Mouse (Mus musculus) heart, embryonic 15.5 days (tissue): ENCODE data around the gene Ntsr1. TPM values are rescaled to one million over a fixed set of nuclear protein-coding genes. Genes with fewer than 3 reads are reported as not detected.

Experiments
- ATAC-seq: fragments of 200-750 bp; cut with Nextera tagmentation; replicated peaks from 2 replicates; pipeline ENCODE4 v1.8.0; 2017; ENCODE audit warnings: low read depth, moderate TSS enrichment; ENCODE audit not compliant: insufficient number of reproducible peaks, insufficient read depth, low FRiP score
- H3K27ac ChIP-seq: fragments of 300-500 bp; sonication (generic); 2 replicates; pipeline ENCODE4 v1.5.1; 2015; ENCODE audit warnings: mild to moderate bottlenecking, inconsistent platforms
- H3K27me3 ChIP-seq: fragments of 300-500 bp; sonication (generic); 2 replicates; pipeline ENCODE4 v1.6.1; 2015; ENCODE audit warnings: inconsistent platforms
- H3K36me3 ChIP-seq: fragments of 300-500 bp; sonication (generic); 2 replicates; pipeline ENCODE4 v1.6.1; 2015; ENCODE audit warnings: mild to moderate bottlenecking, inconsistent platforms
- H3K4me1 ChIP-seq: fragments of 300-500 bp; sonication (generic); replicated peaks from 2 replicates; pipeline ENCODE4 v1.6.1; 2015; ENCODE audit warnings: inconsistent platforms
- H3K4me2 ChIP-seq: fragments of 300-500 bp; sonication (generic); 2 replicates; pipeline ENCODE4 v1.6.1; 2015; ENCODE audit warnings: inconsistent platforms, mild to moderate bottlenecking, moderate library complexity
- H3K4me3 ChIP-seq: fragments of 300-500 bp; sonication (generic); 2 replicates; pipeline ENCODE4 v1.5.1; 2015; ENCODE audit warnings: mild to moderate bottlenecking, inconsistent platforms
- H3K9ac ChIP-seq: fragments of 300-500 bp; sonication (generic); 2 replicates; pipeline ENCODE4 v1.6.1; 2015; ENCODE audit warnings: mild to moderate bottlenecking, inconsistent platforms
- H3K9me3 ChIP-seq: fragments of 300-500 bp; sonication (generic); replicated peaks from 2 replicates; pipeline ENCODE4 v1.6.1; 2016; ENCODE audit warnings: inconsistent platforms
- WGBS: fragments of 180-500 bp; shearing (Covaris S2); methylation state at CpG from one replicate; pipeline ENCODE4 v1.1.7; 2015; ENCODE audit warnings: mixed read lengths; 5-methylcytosine and 5-hydroxymethylcytosine counted together
- polyA plus RNA-seq: library from polyadenylated mRNA; unstranded; fragments of >200 nt; fragmentation: Nextera tagmentation; extraction: Ambion mirVana; gene quantifications from 2 replicates; pipeline ENCODE4 v1.2.1, GENCODE M21; 2015

Ntsr1 gene
- polyA plus RNA-seq, 1 experiment from 2014 or later: 1.8 TPM

DNA sequence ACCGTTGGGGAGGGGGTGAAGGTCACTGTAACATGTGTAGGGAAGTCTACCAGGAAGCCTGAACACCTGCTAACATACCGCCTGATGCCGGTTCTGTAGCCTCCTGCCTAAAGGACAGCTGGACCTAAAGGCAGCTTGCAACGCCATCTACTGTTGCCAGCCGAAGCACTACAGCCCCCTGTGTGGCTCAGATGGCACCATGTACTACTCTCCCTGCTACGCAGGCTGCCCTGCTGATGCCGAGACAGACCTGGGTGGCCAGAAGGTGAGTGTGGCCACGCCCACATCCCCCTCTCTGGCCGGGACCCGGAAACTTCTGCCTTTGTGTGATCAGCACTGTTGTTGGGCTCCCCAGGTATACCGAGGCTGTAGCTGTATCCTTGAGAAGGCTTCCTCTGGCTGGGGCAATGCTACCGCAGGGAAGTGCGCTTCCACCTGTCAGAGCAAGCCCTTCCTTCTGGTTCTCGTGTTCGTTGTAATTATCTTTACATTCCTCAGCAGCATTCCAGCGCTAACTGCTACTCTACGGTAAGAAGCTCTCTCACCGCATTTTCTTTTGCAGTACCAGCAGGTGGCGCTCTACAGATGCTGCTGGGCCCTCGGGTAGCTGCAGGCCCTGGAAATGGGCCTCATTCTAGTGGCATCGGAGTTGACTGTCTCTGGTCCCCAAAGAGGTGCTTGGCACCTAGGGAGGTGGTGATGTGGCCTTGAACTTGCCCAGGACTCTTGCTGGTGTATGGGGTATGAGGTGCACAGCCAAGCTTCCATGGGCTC is 27.3 kb upstream of the Ntsr1 start:
- no peak for ATAC-seq
- no peak overlapping the region for H3K9ac ChIP-seq
- no peak overlapping the region for H3K4me2 ChIP-seq
- H3K27ac ChIP-seq: no peak overlapping the region
- H3K9me3 ChIP-seq: no peaks in the 10 kb centered on the region
- H3K4me1 ChIP-seq: peaks cover 11% of the 10 kb centered on the region; the same call in 1 of the 2 replicates
- H3K27me3 ChIP-seq: peaks cover 14% of the 10 kb centered on the region; the same call in 1 of the 2 replicates
- no peaks in the 10 kb centered on the region for H3K36me3 ChIP-seq
- 8% methylated on average over 21 of the region's 21 CpGs for WGBS
- H3K4me3 ChIP-seq: no peak overlapping the region

DNA sequence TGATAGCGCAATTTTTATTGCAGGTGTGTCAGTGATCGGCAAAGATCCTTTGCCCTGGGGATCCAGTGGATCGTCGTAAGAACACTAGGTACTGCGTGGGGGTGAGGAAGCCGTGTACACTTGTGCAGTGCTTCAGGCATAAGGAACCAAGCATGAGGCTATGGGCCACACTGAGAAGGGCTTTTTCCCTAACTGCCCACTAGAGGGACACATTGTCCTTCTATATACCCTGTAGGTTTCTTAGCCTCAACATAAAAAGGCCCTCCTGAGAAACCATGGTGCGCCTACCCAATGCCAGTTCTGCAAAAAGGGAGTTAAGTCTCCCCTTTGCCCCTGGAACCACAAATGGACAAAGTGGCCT is 26.7 kb upstream of the Ntsr1 start:
- no peak overlapping the region for H3K4me3 ChIP-seq
- H3K27ac ChIP-seq: no peak overlapping the region
- H3K9ac ChIP-seq: no peak overlapping the region
- whole genome bisulfite sequencing: 32% methylated on average over 7 of the region's 7 CpGs
- H3K4me2 ChIP-seq: no peak overlapping the region
- H3K27me3 ChIP-seq: peaks cover 14% of the 10 kb centered on the region; the same call in 1 of the 2 replicates
- no peaks in the 10 kb centered on the region for H3K9me3 ChIP-seq
- ATAC-seq: peak; percentile 62
- no peaks in the 10 kb centered on the region for H3K36me3 ChIP-seq
- peaks cover 11% of the 10 kb centered on the region; the same call in 1 of the 2 replicates for H3K4me1 ChIP-seq

DNA sequence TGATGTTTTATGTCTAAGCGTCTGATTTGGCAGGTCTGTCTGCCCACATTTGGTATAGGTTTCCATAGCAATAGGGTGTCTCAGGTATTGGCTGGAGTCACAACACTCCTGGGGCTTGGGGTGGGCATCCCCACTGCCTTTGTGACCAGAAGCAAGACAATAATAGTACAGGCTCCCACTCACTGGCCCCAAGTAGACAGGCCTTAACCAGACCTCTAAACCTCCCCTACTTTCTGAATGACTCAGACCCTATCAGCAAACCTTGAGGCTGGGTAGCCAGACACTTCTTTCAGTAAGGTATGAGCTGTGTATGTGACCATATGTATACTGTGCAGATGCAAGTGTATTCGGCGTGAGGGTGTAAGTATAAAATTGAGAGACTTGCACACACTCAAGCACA is 24.9 kb upstream of the Ntsr1 start:
- H3K27me3 ChIP-seq: peaks cover 19% of the 10 kb centered on the region
- H3K4me1 ChIP-seq: peaks cover 10% of the 10 kb centered on the region; the same call in 1 of the 2 replicates
- H3K27ac ChIP-seq: no peak overlapping the region
- H3K9me3 ChIP-seq: no peaks in the 10 kb centered on the region
- no peak overlapping the region for H3K9ac ChIP-seq
- no peak overlapping the region for H3K4me2 ChIP-seq
- ATAC-seq: no peak
- no peaks in the 10 kb centered on the region for H3K36me3 ChIP-seq
- WGBS: 90% methylated on average over 3 of the region's 3 CpGs
- H3K4me3 ChIP-seq: no peak overlapping the region

DNA sequence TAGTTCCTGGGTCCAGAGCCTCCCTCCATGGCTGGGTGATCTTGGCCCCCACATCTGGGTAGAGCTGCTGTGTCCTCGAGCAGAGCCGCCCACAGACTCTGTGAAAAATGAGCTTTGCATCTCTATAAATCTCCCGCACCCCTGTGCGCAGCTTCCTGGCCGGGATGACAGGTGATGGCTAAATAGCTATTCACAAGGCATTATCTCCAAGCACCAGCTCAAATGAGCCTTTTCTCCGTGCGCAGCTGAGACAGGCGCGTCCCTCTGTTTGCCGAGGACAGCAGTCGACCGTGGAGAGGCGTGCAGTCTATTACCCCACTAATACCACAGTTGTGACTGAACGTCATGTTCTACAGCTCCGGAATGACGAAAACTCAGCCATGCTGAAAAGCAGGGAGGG is 17.5 kb upstream of the Ntsr1 start:
- no peak overlapping the region for H3K27ac ChIP-seq
- H3K4me3 ChIP-seq: no peak overlapping the region
- WGBS: 43% methylated on average over 16 of the region's 16 CpGs
- H3K9ac ChIP-seq: no peak overlapping the region
- no peaks in the 10 kb centered on the region for H3K4me1 ChIP-seq
- H3K4me2 ChIP-seq: no peak overlapping the region
- no peaks in the 10 kb centered on the region for H3K9me3 ChIP-seq
- H3K36me3 ChIP-seq: no peaks in the 10 kb centered on the region
- ATAC-seq: no peak
- H3K27me3 ChIP-seq: peaks cover 43% of the 10 kb centered on the region

- no peak for ATAC-seq
- H3K27me3 ChIP-seq: peaks cover 51% of the 10 kb centered on the region
- WGBS: 72% methylated on average over 4 of the region's 4 CpGs
Observed at GRCm38 (mm10) chr2:180484882-180485281, 14.9 kb upstream of the Ntsr1 start.

GRCm38 (mm10) chr2:180485306-180485705 is 14.5 kb upstream of the Ntsr1 start:
- WGBS: 69% methylated on average over 3 of the region's 3 CpGs
- H3K4me3 ChIP-seq: no peak overlapping the region
- no peaks in the 10 kb centered on the region for H3K9me3 ChIP-seq
- no peaks in the 10 kb centered on the region for H3K4me1 ChIP-seq
- no peak overlapping the region for H3K27ac ChIP-seq
- no peak for ATAC-seq
- no peak overlapping the region for H3K9ac ChIP-seq
- no peaks in the 10 kb centered on the region for H3K36me3 ChIP-seq
- peaks cover 51% of the 10 kb centered on the region for H3K27me3 ChIP-seq
- no peak overlapping the region for H3K4me2 ChIP-seq

More at GRCm38 (mm10) chr2:180484882-180485281, 14.9 kb upstream of the Ntsr1 start:
- Histone ChIP-seq H3K9me3 (no peaks in the 10 kb centered on the region), H3K4me1 (no peaks in the 10 kb centered on the region), H3K4me3 (no peak overlapping the region), H3K9ac (no peak overlapping the region), H3K4me2 (no peak overlapping the region), H3K36me3 (no peaks in the 10 kb centered on the region), H3K27ac (no peak overlapping the region)

GRCm38 (mm10) chr2:180488210-180488751 is 11.5 kb upstream of the Ntsr1 start:
- Histone ChIP-seq H3K27ac (no peak overlapping the region), H3K4me1 (no peaks in the 10 kb centered on the region), H3K4me2 (no peak overlapping the region), H3K9ac (no peak overlapping the region), H3K4me3 (no peak overlapping the region), H3K36me3 (no peaks in the 10 kb centered on the region), H3K9me3 (no peaks in the 10 kb centered on the region), H3K27me3 (peaks cover 29% of the 10 kb centered on the region)
- no peak for ATAC-seq
- 21% methylated on average over 17 of the region's 17 CpGs for WGBS

DNA sequence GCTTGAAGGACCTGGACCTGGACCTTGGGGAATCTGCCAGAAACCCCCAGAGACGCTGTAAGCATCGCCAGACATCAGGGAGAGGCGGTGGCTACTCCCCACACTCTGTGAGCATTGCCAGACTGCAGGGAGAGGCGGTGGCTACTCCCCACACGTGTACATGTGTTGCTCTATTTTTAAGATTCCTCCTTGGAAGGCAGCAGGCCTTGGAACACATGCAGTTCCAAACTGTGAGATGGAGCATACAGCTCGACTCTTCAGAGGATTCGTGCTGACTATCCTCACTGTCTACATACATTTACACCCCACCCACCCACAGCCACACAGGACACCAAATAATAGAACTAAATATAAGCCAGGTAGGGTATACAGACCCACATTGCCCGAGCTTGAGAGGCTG is 3.9 kb upstream of the Ntsr1 start:
- WGBS: 52% methylated on average over 8 of the region's 8 CpGs
- no peak overlapping the region for H3K4me2 ChIP-seq
- no peaks in the 10 kb centered on the region for H3K9me3 ChIP-seq
- H3K36me3 ChIP-seq: no peaks in the 10 kb centered on the region
- ATAC-seq: no peak
- no peak overlapping the region for H3K9ac ChIP-seq
- H3K4me3 ChIP-seq: no peak overlapping the region
- H3K27me3 ChIP-seq: peaks cover 42% of the 10 kb centered on the region
- peaks cover 18% of the 10 kb centered on the region for H3K4me1 ChIP-seq
- no peak overlapping the region for H3K27ac ChIP-seq

GRCm38 (mm10) chr2:180500726-180501125 is 950 bp downstream of the Ntsr1 start:
- no peak overlapping the region for H3K9ac ChIP-seq
- 0 out of 2 replicates have a peak overlapping the region, but pooled peaks have one; percentile 0 for H3K4me2 ChIP-seq
- 34% methylated on average over 13 of the region's 13 CpGs for WGBS

GRCm38 (mm10) chr2:180501217-180501967 is 1.6 kb downstream of the Ntsr1 start:
- 34% methylated on average over 9 of the region's 9 CpGs for WGBS
- H3K27me3 ChIP-seq: peaks cover 65% of the 10 kb centered on the region

More at GRCm38 (mm10) chr2:180500726-180501125, 950 bp downstream of the Ntsr1 start:
- Histone ChIP-seq H3K4me1 (peaks cover 22% of the 10 kb centered on the region), H3K9me3 (no peaks in the 10 kb centered on the region), H3K4me3 (0 out of 2 replicates have a peak overlapping the region, but pooled peaks have one; percentile 7), H3K36me3 (no peaks in the 10 kb centered on the region), H3K27ac (no peak overlapping the region), H3K27me3 (peaks cover 65% of the 10 kb centered on the region)
- ATAC-seq: no peak

DNA sequence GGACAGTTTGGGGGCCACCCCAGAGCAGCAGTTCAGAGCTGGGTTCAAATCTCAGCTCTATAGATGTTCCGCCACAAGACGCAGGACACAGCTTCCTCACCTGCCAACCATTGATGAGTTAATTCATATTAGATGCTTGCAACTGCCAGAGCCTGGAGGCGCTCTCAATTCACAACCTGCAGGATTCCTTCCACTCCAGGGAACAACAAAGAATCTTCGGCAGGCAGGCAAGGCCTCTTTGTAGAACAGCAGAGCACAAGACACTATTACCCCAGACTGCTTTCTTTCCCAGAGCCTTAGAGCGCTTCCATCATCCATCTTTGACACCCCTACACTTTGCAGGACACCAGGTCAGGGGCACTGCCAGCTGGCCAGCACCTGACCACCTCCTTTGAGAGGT is 6.5 kb downstream of the Ntsr1 start:
- no peak overlapping the region for H3K4me3 ChIP-seq
- H3K27me3 ChIP-seq: peaks cover 22% of the 10 kb centered on the region
- ATAC-seq: no peak
- H3K27ac ChIP-seq: no peak overlapping the region
- H3K9me3 ChIP-seq: no peaks in the 10 kb centered on the region
- peaks cover 1% of the 10 kb centered on the region for H3K4me1 ChIP-seq
- no peak overlapping the region for H3K9ac ChIP-seq
- no peak overlapping the region for H3K4me2 ChIP-seq
- H3K36me3 ChIP-seq: no peaks in the 10 kb centered on the region
- WGBS: 83% methylated on average over 5 of the region's 5 CpGs

More at GRCm38 (mm10) chr2:180501217-180501967, 1.6 kb downstream of the Ntsr1 start:
- H3K9me3 ChIP-seq: no peaks in the 10 kb centered on the region
- H3K9ac ChIP-seq: no peak overlapping the region
- H3K4me1 ChIP-seq: peaks cover 22% of the 10 kb centered on the region
- no peak for ATAC-seq
- H3K36me3 ChIP-seq: no peaks in the 10 kb centered on the region
- H3K4me3 ChIP-seq: 0 out of 2 replicates have a peak overlapping the region, but pooled peaks have one; percentile 7
- H3K27ac ChIP-seq: no peak overlapping the region
- H3K4me2 ChIP-seq: 0 out of 2 replicates have a peak overlapping the region, but pooled peaks have one; percentile 0
